ENCODE assay signal across 8 mouse cellular contexts in genomic region chr2:140668311-140668710, GRCm38 (mm10). TPM values are rescaled to one million over a fixed set of nuclear protein-coding genes. Genes with fewer than 3 reads are reported as not detected.
DNase-seq lines count a peak whose midpoint lies in the region; ATAC-seq lines count a peak whose summit lies in the region.

No protein-coding gene starts in this region.

- peak overlapping the region; percentile 78 for H3K27ac ChIP-seq in hindbrain, embryonic 14.5 days

- no peaks in the 10 kb centered on the region for H3K27me3 ChIP-seq in hindbrain, embryonic 14.5 days (ENCODE audit: control insufficient read depth, insufficient read depth, low read length)

- peaks cover 22% of the 10 kb centered on the region for H3K4me1 ChIP-seq in hindbrain, embryonic 14.5 days (replicated peaks; ENCODE audit: control insufficient read depth, insufficient read depth, low read length)

- peak; percentile 69 for ATAC-seq in hindbrain, embryonic 14.5 days (ENCODE audit: low FRiP score)

- H3K4me2 ChIP-seq in hindbrain, embryonic 14.5 days (replicated peaks): peak overlapping the region; percentile 70

- H3K9ac ChIP-seq in hindbrain, embryonic 14.5 days: peak overlapping the region; percentile 81

- peak; percentile 33 for DNase-seq in WW6 (ENCODE audit: low read depth, low spot score)
- peak; percentile 90 to 92 for DNase-seq in cerebellum, postnatal 10 days
- peak; percentile 78 for DNase-seq in frontal cortex, postnatal 10 days (ENCODE audit: low spot score in 2 of 2)
- DNase-seq in hindbrain, embryonic 14.5 days (ENCODE audit: low spot score): peak; percentile 87
- DNase-seq in layer of hippocampus, postnatal 25 days (ENCODE audit: extremely low spot score in 1 of 2, low spot score in 1 of 2): peak; percentile 49 to 65
- DNase-seq in lung, postnatal 14 days: peak; percentile 68
- DNase-seq in right cerebral cortex, postnatal 14 days: peak; percentile 75
- no peak for DNase-seq in c-Kit-positive CD71-positive TER-119-positive erythroid progenitor cells, embryonic 14.5 days (ENCODE audit: low spot score)

- 1% methylated on average over 8 of the region's 8 CpGs for WGBS in hindbrain, embryonic 14.5 days

- no peaks in the 10 kb centered on the region for H3K36me3 ChIP-seq in hindbrain, embryonic 14.5 days (replicated peaks; ENCODE audit: control insufficient read depth, insufficient read depth)

- H3K9me3 ChIP-seq in hindbrain, embryonic 14.5 days (ENCODE audit: control insufficient read depth, low read length): no peaks in the 10 kb centered on the region

- peak overlapping the region; percentile 54 for H3K4me3 ChIP-seq in hindbrain, embryonic 14.5 days (replicated peaks; ENCODE audit: low read length)

RNA-seq across cellular contexts. Expression of gene Flrt3, which starts 3.0 kb away (rescaled TPM):
- polyA plus RNA-seq in hindbrain, embryonic 14.5 days (2014; fragmentation: Nextera tagmentation; extraction: Ambion mirVana): 41.3 and 46.4 TPM in 2 replicates
- 10 to 100 TPM; 35.8 to 39.0 TPM for total RNA-seq in layer of hippocampus, postnatal 25 days (2021)
